Mouse (Mus musculus): ENCODE data around the gene Efna2.

GRCm38 (mm10) chr10:80170601-80171021, 8.7 kb upstream of the Efna2 start:
- no peak for TF ChIP-seq MAFK (IDR thresholded peaks at IDR 0.05; ENCODE audit: insufficient replicate concordance, low read length)
- no peak for TF ChIP-seq TCF12 (IDR thresholded peaks at IDR 0.05; ENCODE audit: low read depth, low read length)
- no peak for TF ChIP-seq ZKSCAN1 (IDR thresholded peaks at IDR 0.05; ENCODE audit: borderline replicate concordance, low read depth, low read length)
- TF ChIP-seq CTCF (conservative IDR thresholded peaks at IDR 0.05 in 1 of 2, IDR thresholded peaks at IDR 0.05 in 1 of 2; ENCODE audit: low read depth in 2 of 2, low read length in 2 of 2), result no peak
- TF ChIP-seq POLR2A (IDR thresholded peaks at IDR 0.05; ENCODE audit: low read depth, low read length), result no peak
- TF ChIP-seq CHD1 (IDR thresholded peaks at IDR 0.05; ENCODE audit: low read depth, low read length), result no peak
- TF ChIP-seq ELF1 (IDR thresholded peaks at IDR 0.05; ENCODE audit: low read depth, low read length), result no peak
- TF ChIP-seq EP300 (IDR thresholded peaks at IDR 0.05; ENCODE audit: low read length), result no peak
- no peak for TF ChIP-seq USF1 (IDR thresholded peaks at IDR 0.05; ENCODE audit: low read depth, low read length)

Measured in CH12.LX (cell line).